Mouse (Mus musculus) bone marrow macrophage, adult 2 months (primary cell): ENCODE results near the gene Slc29a1.

Source experiments
- CTCF ChIP-seq: IDR thresholded peaks from 2 replicates; pipeline ENCODE4 v1.5.1; 2012; ENCODE audit warnings: low read depth, mild to moderate bottlenecking, low read length, moderate library complexity
- POLR2A ChIP-seq: IDR thresholded peaks from 2 replicates; pipeline ENCODE4 v1.6.1; 2012; ENCODE audit warnings: mild to moderate bottlenecking, low read depth, low read length, borderline replicate concordance

- TF ChIP-seq CTCF (no peak), POLR2A (no peak)
Observed at GRCm38 (mm10) chr17:45630992-45631391, 31.6 kb upstream of the Slc29a1 start.
